Mouse (Mus musculus) heart, embryonic 14.5 days (tissue): ENCODE results near the gene Tmem116. TPM values are rescaled to one million over a fixed set of nuclear protein-coding genes. Genes with fewer than 3 reads are reported as not detected.
"Not testable (repeated sequence)": the region's sequence is repeated elsewhere in the genome, so short reads cannot be mapped to it uniquely, and the experiment has no call there.

Experiments used
- ATAC-seq: fragments of 200-750 bp; cut with Nextera tagmentation; 2 replicates; pipeline ENCODE4 v1.8.0; 2017; ENCODE audit warnings: low read depth, moderate TSS enrichment; ENCODE audit not compliant: insufficient number of reproducible peaks, insufficient read depth, low FRiP score
- H3K27ac ChIP-seq, 2 experiments: fragments of 200-500 bp in 1 of 2; fragments of 300-500 bp in 1 of 2; sonication (generic) in 1 of 2; replicated peaks in 1 of 2; 2 replicates each; pipeline ENCODE4 v1.5.1; 2012 to 2014; ENCODE audit warnings: low read depth in 2 of 2, low read length in 2 of 2, control low read depth in 1 of 2, mild to moderate bottlenecking in 1 of 2, mixed read lengths in 1 of 2; ENCODE audit not compliant: control insufficient read depth in 1 of 2, insufficient read depth in 1 of 2
- H3K27me3 ChIP-seq: fragments of 300-500 bp; sonication (generic); 2 replicates; pipeline ENCODE4 v1.6.1; 2014; ENCODE audit warnings: mild to moderate bottlenecking, low read length, control low read depth; ENCODE audit not compliant: control insufficient read depth, insufficient read depth
- H3K36me3 ChIP-seq: fragments of 300-500 bp; sonication (generic); 2 replicates; pipeline ENCODE4 v1.6.1; 2014; ENCODE audit warnings: mild to moderate bottlenecking, control low read depth, low read length, mixed read lengths; ENCODE audit not compliant: control insufficient read depth, insufficient read depth
- H3K4me1 ChIP-seq, 2 experiments: fragments of 200-500 bp in 1 of 2; fragments of 300-500 bp in 1 of 2; sonication (generic) in 1 of 2; 2 replicates each; pipeline ENCODE4 v1.6.1; 2012 to 2014; ENCODE audit warnings: low read length in 2 of 2, control low read depth in 1 of 2, mixed read lengths in 1 of 2; ENCODE audit not compliant: control insufficient read depth in 2 of 2, insufficient read depth in 2 of 2
- H3K4me2 ChIP-seq: fragments of 300-500 bp; sonication (generic); 2 replicates; pipeline ENCODE4 v1.6.1; 2014; ENCODE audit warnings: mild to moderate bottlenecking, low read length
- H3K4me3 ChIP-seq, 2 experiments: fragments of 200-500 bp in 1 of 2; fragments of 300-500 bp in 1 of 2; sonication (generic) in 1 of 2; 2 replicates each; pipeline ENCODE4 v1.5.1; 2012 to 2014; ENCODE audit warnings: low read length in 2 of 2, mild to moderate bottlenecking in 2 of 2, control low read depth in 1 of 2, low read depth in 1 of 2, moderate library complexity in 1 of 2; ENCODE audit not compliant: control insufficient read depth in 1 of 2, insufficient read depth in 1 of 2
- H3K9ac ChIP-seq: fragments of 300-500 bp; sonication (generic); 2 replicates; pipeline ENCODE4 v1.6.1; 2014; ENCODE audit warnings: mild to moderate bottlenecking, low read length
- H3K9me3 ChIP-seq: fragments of 300-500 bp; sonication (generic); 2 replicates; pipeline ENCODE4 v1.6.1; 2016; ENCODE audit warnings: low read length, control low read depth; ENCODE audit not compliant: control insufficient read depth
- WGBS: fragments of 180-500 bp; shearing (Covaris S2); extraction: QIAGEN DNeasy Blood & Tissue Kit; methylation state at CpG from one replicate; pipeline ENCODE4 v1.1.7; 2014; 5-methylcytosine and 5-hydroxymethylcytosine counted together
- polyA plus RNA-seq: library from polyadenylated mRNA; unstranded; fragments of >200 nt; fragmentation: Nextera tagmentation; extraction: Ambion mirVana; gene quantifications from 2 replicates; pipeline ENCODE4 v1.2.1, GENCODE M21; 2014

Gene Tmem116
- polyA plus RNA-seq, 1 experiment from 2014 or later = 4.2 TPM

GRCm38 (mm10) chr5:121519758-121520157 is 68.1 kb downstream of the Tmem116 start:
- H3K36me3 ChIP-seq = peaks cover 61% of the 10 kb centered on the region
- not testable (repeated sequence) for H3K4me1 ChIP-seq

GRCm38 (mm10) chr5:121525774-121526450 is 74.2 kb downstream of the Tmem116 start:
- peaks cover 87% of the 10 kb centered on the region for H3K36me3 ChIP-seq
- WGBS = 72% methylated on average over 14 of the region's 14 CpGs
- H3K9me3 ChIP-seq = no peaks in the 10 kb centered on the region
- H3K27me3 ChIP-seq = no peaks in the 10 kb centered on the region
- no peaks in the 10 kb centered on the region; a peak in 1 of 4 replicates for H3K4me1 ChIP-seq
- no peak overlapping the region for H3K27ac ChIP-seq
- no peak overlapping the region for H3K9ac ChIP-seq
- ATAC-seq = no peak
- no peak overlapping the region for H3K4me2 ChIP-seq
- no peak overlapping the region for H3K4me3 ChIP-seq

More at GRCm38 (mm10) chr5:121519758-121520157, 68.1 kb downstream of the Tmem116 start:
- not testable (repeated sequence) for H3K4me3 ChIP-seq, H3K9ac ChIP-seq, ATAC-seq, H3K27me3 ChIP-seq, H3K9me3 ChIP-seq, H3K4me2 ChIP-seq, H3K27ac ChIP-seq
- 90% methylated on average over 11 of the region's 17 CpGs for WGBS

GRCm38 (mm10) chr5:121526526-121526925 is 74.8 kb downstream of the Tmem116 start:
- Histone ChIP-seq H3K36me3 (peaks cover 87% of the 10 kb centered on the region), H3K27me3 (no peaks in the 10 kb centered on the region), H3K9me3 (no peaks in the 10 kb centered on the region), H3K4me2 (no peak overlapping the region), H3K4me1 (no peaks in the 10 kb centered on the region; a peak in 1 of 4 replicates), H3K27ac (no peak overlapping the region), H3K4me3 (no peak overlapping the region), H3K9ac (no peak overlapping the region)
- WGBS = 80% methylated on average over 7 of the region's 7 CpGs
- ATAC-seq = no peak

GRCm38 (mm10) chr5:121526961-121527360 is 75.3 kb downstream of the Tmem116 start:
- Histone ChIP-seq H3K36me3 (peaks cover 87% of the 10 kb centered on the region), H3K4me3 (no peak overlapping the region), H3K9ac (no peak overlapping the region), H3K4me2 (no peak overlapping the region), H3K9me3 (no peaks in the 10 kb centered on the region), H3K27ac (no peak overlapping the region), H3K27me3 (no peaks in the 10 kb centered on the region), H3K4me1 (no peaks in the 10 kb centered on the region; a peak in 1 of 4 replicates)
- 60% methylated on average over 8 of the region's 8 CpGs for WGBS
- no peak for ATAC-seq

GRCm38 (mm10) chr5:121534521-121534920 is 82.8 kb downstream of the Tmem116 start:
- Histone ChIP-seq H3K27me3 (no peaks in the 10 kb centered on the region), H3K9me3 (no peaks in the 10 kb centered on the region), H3K27ac (no peak overlapping the region), H3K4me3 (no peak overlapping the region), H3K4me2 (no peak overlapping the region), H3K36me3 (peaks cover 85% of the 10 kb centered on the region), H3K9ac (no peak overlapping the region), H3K4me1 (0 out of 4 replicates have a peak, but pooled peaks cover 3 to 5% of the 10 kb centered on the region in 2 experiments)
- ATAC-seq = no peak
- WGBS = 91% methylated on average over 5 of the region's 5 CpGs

- no peak for ATAC-seq
- peaks cover 83% of the 10 kb centered on the region for H3K36me3 ChIP-seq
- WGBS = 87% methylated on average over 3 of the region's 3 CpGs
Measured at GRCm38 (mm10) chr5:121535116-121535515, 83.4 kb downstream of the Tmem116 start.

GRCm38 (mm10) chr5:121536921-121537555 is 85.3 kb downstream of the Tmem116 start:
- no peaks in the 10 kb centered on the region for H3K27me3 ChIP-seq
- ATAC-seq = no peak
- H3K4me1 ChIP-seq = 0 out of 4 replicates have a peak, but pooled peaks cover 3 to 5% of the 10 kb centered on the region in 2 experiments
- 0 out of 4 replicates have a peak overlapping the region, but pooled peaks of 1 of the 2 experiments have one; percentile 39 for H3K27ac ChIP-seq
- H3K4me2 ChIP-seq = no peak overlapping the region
- WGBS = 60% methylated on average over 7 of the region's 7 CpGs
- H3K4me3 ChIP-seq = no peak overlapping the region
- H3K9ac ChIP-seq = no peak overlapping the region
- peaks cover 66% of the 10 kb centered on the region for H3K36me3 ChIP-seq
- H3K9me3 ChIP-seq = no peaks in the 10 kb centered on the region

More at GRCm38 (mm10) chr5:121535116-121535515, 83.4 kb downstream of the Tmem116 start:
- Histone ChIP-seq H3K4me3 (no peak overlapping the region), H3K9me3 (no peaks in the 10 kb centered on the region), H3K9ac (no peak overlapping the region), H3K27ac (no peak overlapping the region), H3K4me2 (no peak overlapping the region), H3K4me1 (0 out of 4 replicates have a peak, but pooled peaks cover 3 to 5% of the 10 kb centered on the region in 2 experiments), H3K27me3 (no peaks in the 10 kb centered on the region)
